Mouse (Mus musculus): ENCODE measurements around the gene Stub1.
A peak's percentile ranks its signal among the peaks of the same experiment; 100 is the strongest.
"Not testable (repeated sequence)": the region's sequence is repeated elsewhere in the genome, so short reads cannot be mapped to it uniquely, and the experiment has no call there.

The Stub1 gene

GRCm38 (mm10) chr17:25833291-25833663 lies at the start of gene Stub1:
Stub1 (minus strand) TSS chr17:25833404.
- peak; percentile 89 for DNase-seq (ENCODE audit: low read depth, low spot score)

- no peak for DNase-seq (ENCODE audit: low read depth, low spot score)
Measured at GRCm38 (mm10) chr17:25882306-25882705, 49.1 kb upstream of the Stub1 start.

- no peak for DNase-seq (ENCODE audit: low read depth, low spot score)
Measured at GRCm38 (mm10) chr17:25881691-25882090, 48.5 kb upstream of the Stub1 start.

DNA sequence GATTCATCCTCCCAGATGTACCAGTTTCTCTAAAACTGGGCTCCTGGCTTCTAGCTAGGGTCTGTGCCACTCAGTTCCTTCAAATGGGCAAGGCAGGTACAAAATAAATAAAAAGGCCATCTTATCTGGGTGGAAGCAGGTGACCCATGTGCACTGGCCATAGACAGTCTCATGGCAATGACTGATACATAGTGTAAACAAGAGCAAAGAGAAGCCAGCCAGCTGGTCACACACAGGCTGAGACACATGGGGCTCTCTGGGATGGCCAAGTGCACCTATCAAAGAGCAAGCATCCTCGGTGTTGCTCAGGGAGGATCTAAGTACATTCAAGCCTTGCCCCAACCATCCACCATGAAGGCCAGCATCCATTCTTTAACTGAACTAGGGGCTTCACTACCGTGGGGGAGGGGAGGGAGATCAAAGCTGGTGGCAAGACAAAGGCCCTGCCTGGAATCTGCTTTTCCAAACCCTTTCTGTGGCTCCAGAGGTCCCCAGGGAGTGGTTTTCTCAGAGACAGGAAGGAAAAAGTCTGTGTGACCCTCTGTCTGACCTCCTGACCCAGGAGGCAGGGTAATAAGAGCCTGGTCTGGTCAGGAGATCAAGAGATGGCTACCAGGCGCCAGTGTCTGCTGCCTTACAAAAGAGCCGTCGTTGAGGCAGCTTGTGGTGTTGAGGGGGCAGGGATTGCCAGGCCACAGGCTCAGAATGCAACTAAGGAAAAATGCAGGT lies 47.9 kb upstream of the Stub1 start:
- DNase-seq (ENCODE audit: low read depth, low spot score) = peak; percentile 73

GRCm38 (mm10) chr17:25880196-25880910 lies 47.1 kb upstream of the Stub1 start, which contains the start of gene Wfikkn1:
Wfikkn1 (minus strand) TSS chr17:25880858.
- DNase-seq (ENCODE audit: low read depth, low spot score) = no peak

- DNase-seq (ENCODE audit: low read depth, low spot score) = no peak
Measured at GRCm38 (mm10) chr17:25879750-25880149, 46.5 kb upstream of the Stub1 start.

DNA sequence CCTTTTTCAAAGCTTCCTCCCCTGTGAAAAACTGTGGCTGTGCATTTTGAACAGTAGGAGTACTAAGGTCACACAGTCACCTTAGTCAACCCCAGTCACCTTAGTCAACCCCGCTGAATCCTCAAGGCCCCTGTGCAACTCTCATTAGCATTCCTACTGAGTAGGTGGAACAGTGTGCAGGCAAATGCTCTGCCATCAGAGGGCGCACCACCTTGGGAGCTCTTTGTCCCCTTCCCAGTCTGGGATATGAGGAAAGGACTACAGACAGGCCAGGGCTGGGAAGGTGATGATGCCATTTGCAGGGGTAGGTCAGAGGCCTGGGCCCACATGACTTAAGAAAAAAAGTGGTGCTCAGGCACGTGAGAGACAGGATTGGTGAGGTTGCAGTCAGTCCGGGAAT lies 46.1 kb upstream of the Stub1 start:
- peak; percentile 90 for DNase-seq (ENCODE audit: low read depth, low spot score)

DNA sequence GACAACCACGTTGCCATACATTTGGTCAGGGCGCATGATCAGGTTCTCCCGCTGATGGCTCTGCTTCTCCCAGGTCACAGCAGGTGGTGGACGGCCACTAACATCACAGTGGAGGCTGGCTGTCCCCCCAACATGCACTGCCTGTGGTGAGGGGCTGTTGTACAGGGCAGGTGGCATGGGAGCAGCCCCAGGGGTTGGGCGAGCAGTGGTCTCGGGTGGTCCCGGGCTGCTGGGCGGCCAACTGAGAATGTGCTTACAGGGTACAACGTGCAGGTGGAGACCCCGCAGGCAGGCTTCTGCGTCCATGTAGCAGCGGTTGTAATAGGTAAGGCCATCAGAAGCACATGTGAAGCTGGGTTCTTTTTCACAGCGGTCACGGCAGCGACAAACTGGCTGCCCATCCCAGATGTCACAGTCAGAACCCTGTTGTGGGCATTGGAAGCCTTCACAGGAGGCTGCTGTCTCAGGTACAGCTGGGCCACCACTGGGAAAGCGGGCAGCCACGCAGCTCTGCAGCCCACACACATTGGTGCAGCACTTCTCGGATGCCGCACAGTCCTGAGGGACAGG lies 45.5 kb upstream of the Stub1 start:
- DNase-seq (ENCODE audit: low read depth, low spot score) = no peak

GRCm38 (mm10) chr17:25877741-25878610 lies 44.8 kb upstream of the Stub1 start:
- no peak for DNase-seq (ENCODE audit: low read depth, low spot score)

- no peak for DNase-seq (ENCODE audit: low read depth, low spot score)
Measured at GRCm38 (mm10) chr17:25877025-25877424, 43.8 kb upstream of the Stub1 start.

GRCm38 (mm10) chr17:25876347-25876915 lies 43.2 kb upstream of the Stub1 start:
- no peak for DNase-seq (ENCODE audit: low read depth, low spot score)

- peak; percentile 82 for DNase-seq (ENCODE audit: low read depth, low spot score)
Measured at GRCm38 (mm10) chr17:25875171-25876136, 42.2 kb upstream of the Stub1 start.

DNA sequence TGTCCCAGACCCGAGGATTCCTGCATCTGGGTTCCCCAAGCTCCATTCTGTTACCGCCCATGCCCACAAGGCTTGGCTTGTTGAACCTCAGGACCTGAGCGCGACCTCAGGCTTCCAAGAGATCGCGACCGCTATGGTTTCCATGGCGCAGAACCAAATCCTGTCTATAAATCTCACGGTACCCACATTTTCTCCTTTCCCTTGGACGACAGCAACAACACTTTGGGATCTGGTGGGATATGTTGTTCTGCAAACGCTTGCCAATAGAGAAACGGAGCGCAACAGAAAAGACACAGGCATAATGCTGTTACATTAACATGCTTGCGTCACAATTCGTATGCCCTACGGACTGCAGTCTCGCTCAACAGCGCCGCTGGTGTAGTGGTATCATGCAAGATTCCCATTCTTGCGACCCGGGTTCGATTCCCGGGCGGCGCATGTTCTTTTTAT lies 41.5 kb upstream of the Stub1 start, which contains the start of gene Mettl26:
Gene Mettl26, plus strand, starts transcription at position 354 of the 450 bp plus-strand sequence.
- peak; percentile 87 for DNase-seq (ENCODE audit: low read depth, low spot score)

GRCm38 (mm10) chr17:25874148-25874720 lies 41.0 kb upstream of the Stub1 start:
- no peak for DNase-seq (ENCODE audit: low read depth, low spot score)

GRCm38 (mm10) chr17:25873405-25874147 lies 40.4 kb upstream of the Stub1 start:
- no peak for DNase-seq (ENCODE audit: low read depth, low spot score)

- DNase-seq (ENCODE audit: low read depth, low spot score) = no peak
Measured at GRCm38 (mm10) chr17:25872676-25873075, 39.5 kb upstream of the Stub1 start.

GRCm38 (mm10) chr17:25871566-25871965 lies 38.4 kb upstream of the Stub1 start:
- not testable (repeated sequence) for DNase-seq (ENCODE audit: low read depth, low spot score)

- DNase-seq (ENCODE audit: low read depth, low spot score) = no peak
Measured at GRCm38 (mm10) chr17:25869954-25870353, 36.8 kb upstream of the Stub1 start.

DNA sequence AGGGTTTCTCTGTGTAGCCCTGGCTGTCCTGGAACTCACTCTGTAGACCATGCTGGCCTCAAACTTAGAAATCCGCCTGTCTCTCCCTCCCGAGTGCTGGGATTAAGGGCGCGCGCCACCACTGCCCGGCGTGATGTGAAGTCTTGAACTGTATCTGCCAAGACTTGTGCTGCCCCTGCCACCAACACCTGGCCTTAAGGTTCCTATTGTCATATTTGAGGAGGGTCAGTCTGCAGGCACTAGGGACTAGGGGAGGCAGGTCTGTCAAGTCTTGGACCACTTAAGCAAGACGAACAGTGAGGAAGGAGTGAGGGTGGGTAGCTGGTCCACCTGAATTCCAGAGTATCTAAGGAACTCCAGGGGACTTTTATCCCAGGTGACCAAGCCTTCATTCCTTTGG lies 36.3 kb upstream of the Stub1 start:
- DNase-seq (ENCODE audit: low read depth, low spot score) = no peak
